Mouse (Mus musculus): ENCODE measurements around the gene Robo1. TPM values are rescaled to one million over a fixed set of nuclear protein-coding genes. Genes with fewer than 3 reads are reported as not detected.

Gene Robo1
- total RNA-seq, 2 experiments from 2014 or later: 75.0 to 75.7 TPM

GRCm38 (mm10) chr16:72786636-72787035, 478.5 kb downstream of the Robo1 start:
- no peak for DNase-seq (ENCODE audit: low spot score in 2 of 2)
- intact Hi-C loops (cut with DNase I): no loop called here

- no peak for DNase-seq (ENCODE audit: low spot score in 2 of 2)
These were observed 479.9 kb downstream of the Robo1 start for GRCm38 (mm10) chr16:72788017-72788416.

GRCm38 (mm10) chr16:72791181-72791705, 483.1 kb downstream of the Robo1 start:
- no peak for DNase-seq (ENCODE audit: low spot score in 2 of 2)

More at GRCm38 (mm10) chr16:72788017-72788416, 479.9 kb downstream of the Robo1 start:
- intact Hi-C loops (cut with DNase I): no loop called here

GRCm38 (mm10) chr16:72794692-72795378, 486.7 kb downstream of the Robo1 start:
- peak in 1 of 2 experiments; percentile 24 for DNase-seq (ENCODE audit: low spot score in 2 of 2)
- intact Hi-C loops (cut with DNase I): no loop called here

More at GRCm38 (mm10) chr16:72791181-72791705, 483.1 kb downstream of the Robo1 start:
- intact Hi-C loops (cut with DNase I): no loop called here

- intact Hi-C loops (cut with DNase I): no loop called here
- DNase-seq (ENCODE audit: low spot score in 2 of 2): no peak
These were observed 487.2 kb downstream of the Robo1 start for GRCm38 (mm10) chr16:72795379-72795712.

GRCm38 (mm10) chr16:72798405-72798949, 490.4 kb downstream of the Robo1 start:
- DNase-seq (ENCODE audit: low spot score in 2 of 2): no peak
- intact Hi-C loops (cut with DNase I): no loop called here

- DNase-seq (ENCODE audit: low spot score in 2 of 2): peak; percentile 14 to 27
- intact Hi-C loops (cut with DNase I): no loop called here
These were observed 492.1 kb downstream of the Robo1 start for GRCm38 (mm10) chr16:72800121-72800749.

GRCm38 (mm10) chr16:72800788-72801187, 492.7 kb downstream of the Robo1 start:
- intact Hi-C loops (cut with DNase I): no loop called here
- no peak for DNase-seq (ENCODE audit: low spot score in 2 of 2)

- intact Hi-C loops (cut with DNase I): no loop called here
- DNase-seq (ENCODE audit: low spot score in 2 of 2): no peak
These were observed 500.2 kb downstream of the Robo1 start for GRCm38 (mm10) chr16:72808351-72808750.

- no peak for DNase-seq (ENCODE audit: low spot score in 2 of 2)
- intact Hi-C loops (cut with DNase I): no loop called here
These were observed 502.8 kb downstream of the Robo1 start for GRCm38 (mm10) chr16:72810942-72811341.

GRCm38 (mm10) chr16:72811494-72811893, 503.4 kb downstream of the Robo1 start:
- DNase-seq (ENCODE audit: low spot score in 2 of 2): no peak
- intact Hi-C loops (cut with DNase I): no loop called here

- no peak for DNase-seq (ENCODE audit: low spot score in 2 of 2)
- intact Hi-C loops (cut with DNase I): no loop called here
These were observed 503.8 kb downstream of the Robo1 start for GRCm38 (mm10) chr16:72811908-72812307.

GRCm38 (mm10) chr16:72828381-72828780, 520.3 kb downstream of the Robo1 start:
- DNase-seq (ENCODE audit: low spot score in 2 of 2): no peak
- intact Hi-C loops (cut with DNase I): no loop called here

GRCm38 (mm10) chr16:72829530-72829929, 521.4 kb downstream of the Robo1 start:
- DNase-seq (ENCODE audit: low spot score in 2 of 2): no peak
- intact Hi-C loops (cut with DNase I): no loop called here

- intact Hi-C loops (cut with DNase I): no loop called here
- no peak for DNase-seq (ENCODE audit: low spot score in 2 of 2)
These were observed 522.4 kb downstream of the Robo1 start for GRCm38 (mm10) chr16:72830394-72831056.

GRCm38 (mm10) chr16:72834266-72834665, 526.2 kb downstream of the Robo1 start:
- intact Hi-C loops (cut with DNase I): no loop called here
- no peak for DNase-seq (ENCODE audit: low spot score in 2 of 2)

- no peak for DNase-seq (ENCODE audit: low spot score in 2 of 2)
- intact Hi-C loops (cut with DNase I): no loop called here
These were observed 530.9 kb downstream of the Robo1 start for GRCm38 (mm10) chr16:72839031-72839430.

- intact Hi-C loops (cut with DNase I): no loop called here
- no peak for DNase-seq (ENCODE audit: low spot score in 2 of 2)
These were observed 533.0 kb downstream of the Robo1 start for GRCm38 (mm10) chr16:72841066-72841465.

GRCm38 (mm10) chr16:72854101-72854500, 546.0 kb downstream of the Robo1 start:
- intact Hi-C loops (cut with DNase I): no loop called here

GRCm38 (mm10) chr16:72854809-72855503, 546.9 kb downstream of the Robo1 start:
- intact Hi-C loops (cut with DNase I): no loop called here
- DNase-seq (ENCODE audit: low spot score in 2 of 2): no peak

More at GRCm38 (mm10) chr16:72854101-72854500, 546.0 kb downstream of the Robo1 start:
- DNase-seq (ENCODE audit: low spot score in 2 of 2): peak; percentile 69 to 72
